In genomic region chr7:99033314-99033713, GRCm38 (mm10) we compare ENCODE assay signal across 24 mouse cellular contexts.
"Had no signal": no experiment of that assay in that cellular context is flagged by ENCODE, and none has a peak within 500 bp of the region (broad histone marks: within the 10 kb centered on the region; RNA-seq: fewer than 3 reads in every experiment).

No protein-coding gene starts in this region.

- ATAC-seq: forebrain, postnatal 0 days; hindbrain, postnatal 0 days; intestine, embryonic 16.5 days; liver, embryonic 12.5 days had no signal

- H3K27me3 ChIP-seq: heart, embryonic 13.5 days; heart, embryonic 15.5 days; hindbrain, embryonic 13.5 days; hindbrain, embryonic 15.5 days; limb, embryonic 13.5 days; limb, embryonic 15.5 days; liver, embryonic 12.5 days had no signal

- DNase-seq: forebrain, postnatal 0 days; gastrocnemius, postnatal 10 days; gastrocnemius, postnatal 25 days; heart, adult 11 months; heart, adult 2 months; heart, postnatal 14 days; heart, postnatal 36 days; kidney, adult 11 months; kidney, adult 2 months; kidney, postnatal 25 days; layer of hippocampus, adult 9-11 months; layer of hippocampus, postnatal 36 days; left cerebral cortex, postnatal 4 days had no signal

- H3K4me3 ChIP-seq: heart, adult 2 months; heart, embryonic 13.5 days; heart, embryonic 15.5 days; hindbrain, embryonic 13.5 days; hindbrain, embryonic 15.5 days; limb, embryonic 13.5 days; limb, embryonic 15.5 days; liver, embryonic 12.5 days had no signal

- H3K9me3 ChIP-seq: heart, embryonic 13.5 days; heart, embryonic 15.5 days; hindbrain, embryonic 13.5 days; hindbrain, embryonic 15.5 days; limb, embryonic 13.5 days; limb, embryonic 15.5 days; liver, embryonic 12.5 days had no signal

- H3K9ac ChIP-seq: forebrain, postnatal 0 days; heart, embryonic 13.5 days; heart, embryonic 15.5 days; hindbrain, embryonic 13.5 days; hindbrain, embryonic 15.5 days; limb, embryonic 13.5 days; limb, embryonic 15.5 days; liver, embryonic 12.5 days; liver, embryonic 14.5 days had no signal

- H3K4me1 ChIP-seq: hindbrain, embryonic 13.5 days; hindbrain, embryonic 15.5 days; liver, embryonic 12.5 days had no signal

- H3K36me3 ChIP-seq: heart, embryonic 15.5 days; hindbrain, embryonic 15.5 days; limb, embryonic 15.5 days had no signal

- H3K4me2 ChIP-seq: heart, embryonic 11.5 days; heart, embryonic 13.5 days; heart, embryonic 15.5 days; hindbrain, embryonic 13.5 days; hindbrain, embryonic 15.5 days; limb, embryonic 13.5 days; limb, embryonic 15.5 days; liver, embryonic 12.5 days had no signal

- H3K27ac ChIP-seq: heart, adult 2 months; heart, embryonic 13.5 days; heart, embryonic 15.5 days; hindbrain, embryonic 13.5 days; hindbrain, embryonic 15.5 days; hindbrain, postnatal 0 days; limb, embryonic 13.5 days; limb, embryonic 15.5 days; liver, embryonic 12.5 days; liver, embryonic 14.5 days had no signal
